Mouse (Mus musculus) telencephalon, adult 2 months (tissue): Measurements from ENCODE around the gene Mapk7.

Experiments
- DNase-seq: peaks from one replicate; pipeline ENCODE4 v3.0.0-alpha.2; 2011; ENCODE audit warnings: low read depth, low spot score

Gene Mapk7

DNA sequence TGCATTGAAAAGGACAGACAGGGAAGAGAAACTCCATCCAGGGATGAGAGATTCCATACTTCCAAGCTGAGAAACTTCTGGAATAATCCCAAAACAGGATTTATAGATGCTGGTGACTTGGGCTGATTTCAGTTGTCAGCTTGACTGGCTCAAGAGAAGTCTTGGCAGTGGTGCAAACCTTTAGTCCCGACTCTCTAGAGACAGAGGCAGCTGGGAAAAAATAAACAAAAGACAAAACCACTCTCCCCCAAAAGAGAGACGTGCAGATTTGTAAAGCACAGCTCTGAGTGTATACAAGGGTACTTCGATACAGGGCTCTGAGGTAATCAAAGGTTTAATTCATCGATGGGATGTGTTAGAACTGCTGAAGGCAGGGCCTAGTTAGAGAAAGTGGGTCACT, 28.8 kb downstream of the Mapk7 start:
- no peak for DNase-seq

DNA sequence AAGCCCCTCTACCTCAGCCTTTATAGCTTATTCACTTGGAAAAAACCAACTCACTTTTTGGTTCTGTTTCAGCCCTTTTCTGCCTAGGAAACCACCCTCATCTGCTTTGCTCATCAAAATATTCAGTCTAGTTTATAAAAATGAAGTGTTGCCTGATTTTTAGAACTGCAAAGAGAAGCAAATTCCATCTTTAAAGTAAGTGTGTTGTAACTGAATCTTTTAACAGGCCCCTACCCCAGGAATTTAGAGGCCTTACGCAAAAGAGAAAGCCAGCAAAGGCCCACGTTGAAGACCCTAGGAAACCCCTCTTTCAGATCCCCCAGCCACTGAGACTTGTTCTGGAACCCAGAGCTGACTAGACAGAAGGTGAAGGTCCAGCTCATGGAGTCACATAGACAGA, 30.1 kb downstream of the Mapk7 start:
- no peak for DNase-seq

DNA sequence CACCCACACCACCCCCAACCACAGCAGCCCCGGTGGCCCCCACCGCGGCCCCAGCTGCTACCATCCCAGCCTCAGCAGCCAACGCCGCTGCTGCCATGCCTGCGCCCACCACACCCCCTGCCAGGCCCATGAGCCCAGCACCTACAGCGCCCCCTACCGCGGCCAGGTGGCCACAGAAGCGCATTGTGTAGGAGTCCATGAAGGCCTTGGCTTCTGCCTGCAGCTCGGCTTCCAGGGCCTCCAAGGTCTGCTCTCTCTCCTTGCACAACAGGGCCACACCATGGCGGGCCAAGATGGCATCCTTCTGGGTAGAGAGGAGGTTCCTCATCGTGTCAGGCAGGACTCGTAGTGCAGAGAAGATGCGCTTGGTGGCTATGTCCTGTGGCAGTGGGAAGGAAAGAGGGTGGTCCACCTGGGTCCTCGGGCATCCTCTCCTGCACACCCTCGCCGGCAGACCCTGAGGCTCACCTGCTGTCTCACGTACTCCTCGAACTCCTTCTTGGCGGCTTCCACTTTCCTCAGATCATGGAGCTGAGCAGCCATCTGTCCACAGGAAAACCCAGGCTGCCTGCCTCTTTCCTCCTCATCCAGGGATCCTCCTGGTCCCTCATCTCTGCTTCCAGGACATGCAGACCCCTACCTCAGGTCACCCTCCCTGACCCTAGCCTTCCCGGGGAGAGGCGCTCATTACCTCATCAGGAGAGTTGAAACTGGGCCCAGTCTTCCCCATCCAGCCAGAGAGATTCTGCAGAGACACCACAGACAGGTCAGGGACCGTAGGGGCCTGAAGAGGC, 44.5 kb downstream of the Mapk7 start:
- no peak for DNase-seq

DNA sequence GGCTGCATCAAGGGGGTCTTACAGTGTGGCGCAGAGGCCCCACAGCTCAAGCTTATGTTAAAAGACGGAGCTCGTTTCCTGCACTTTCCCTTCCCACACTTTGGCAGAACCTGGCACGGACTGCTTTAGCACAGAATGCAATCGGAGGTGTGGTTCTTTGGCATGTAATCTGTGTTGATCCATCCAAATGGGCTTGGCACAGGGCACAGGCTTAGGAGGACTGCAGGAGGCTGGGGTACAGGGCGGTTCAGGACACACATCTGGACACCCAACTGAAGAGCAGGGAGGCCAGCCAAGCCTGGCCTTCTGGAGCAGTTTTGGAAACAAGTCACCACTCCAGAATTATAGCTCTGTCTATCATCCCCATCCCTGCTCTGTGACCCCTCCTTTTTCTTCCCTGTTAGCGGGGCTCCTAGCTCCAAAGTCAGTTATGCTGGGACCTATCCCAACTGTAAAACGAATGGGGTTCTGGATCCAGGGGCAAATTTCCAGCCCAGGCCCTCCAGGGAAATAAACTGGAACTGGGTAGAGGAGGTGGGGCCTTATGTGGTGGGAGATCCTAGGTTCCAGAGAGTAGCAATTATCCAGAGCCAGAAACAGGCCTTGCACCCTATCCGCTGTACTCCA, 45.5 kb downstream of the Mapk7 start:
- no peak for DNase-seq

DNA sequence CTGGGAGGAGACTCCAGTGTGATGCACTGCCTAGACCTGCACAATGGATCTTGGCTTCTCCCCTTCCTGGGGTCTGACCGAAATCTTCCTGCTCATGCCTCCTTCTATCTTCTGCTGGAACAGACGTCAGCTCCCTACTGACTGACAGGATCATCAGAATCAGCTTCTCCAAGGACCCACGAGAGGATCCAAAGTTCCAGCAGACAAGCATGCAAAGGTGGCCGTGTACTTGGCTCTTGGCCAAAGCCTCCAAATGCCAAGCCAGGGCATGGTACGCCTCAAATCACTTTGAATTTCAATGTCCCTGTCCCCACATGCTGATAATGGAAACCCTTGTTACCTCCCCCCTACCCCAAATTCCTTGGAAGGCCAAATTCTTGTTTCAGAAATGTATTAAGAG, 46.2 kb downstream of the Mapk7 start:
- no peak for DNase-seq

DNA sequence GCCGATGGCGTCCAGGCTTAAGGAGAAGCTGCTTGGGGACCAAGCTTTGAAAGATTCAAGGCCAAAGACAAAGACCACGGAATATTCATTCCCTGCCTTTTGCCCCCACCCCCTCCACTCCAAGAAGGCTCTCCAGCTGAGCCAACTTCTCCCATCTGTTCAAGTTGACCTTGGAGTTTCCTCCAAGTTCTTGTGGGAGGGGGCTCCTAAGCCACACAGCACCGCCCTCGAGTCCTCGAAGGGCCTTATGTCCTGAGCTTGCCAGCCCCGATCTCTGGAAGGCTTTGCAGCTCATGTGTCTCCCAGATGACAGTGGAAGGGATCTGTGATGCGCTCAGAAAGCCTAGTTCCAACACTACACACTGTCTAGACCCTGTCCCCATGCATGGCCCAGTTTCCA, 46.9 kb downstream of the Mapk7 start:
- no peak for DNase-seq

DNA sequence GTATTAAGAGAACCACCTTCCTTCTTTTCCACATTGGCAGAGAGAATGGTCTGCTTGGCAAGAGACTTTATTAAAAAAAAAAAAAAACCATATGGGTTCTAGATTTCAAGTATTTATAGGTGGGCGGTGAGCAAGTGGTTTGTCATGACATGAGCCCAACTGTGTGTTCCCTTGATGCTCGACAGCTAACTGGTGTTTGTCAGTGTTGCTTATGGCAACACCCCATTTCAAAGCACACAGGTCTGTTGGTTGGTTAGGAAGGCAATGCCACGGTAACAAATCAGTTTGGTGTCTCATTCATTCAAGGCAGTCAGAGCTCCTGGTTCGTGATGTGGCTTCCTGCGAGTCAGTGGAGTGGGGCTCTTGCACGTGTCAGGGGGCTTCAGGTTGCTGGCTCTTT, 50.4 kb downstream of the Mapk7 start:
- DNase-seq = no peak

DNA sequence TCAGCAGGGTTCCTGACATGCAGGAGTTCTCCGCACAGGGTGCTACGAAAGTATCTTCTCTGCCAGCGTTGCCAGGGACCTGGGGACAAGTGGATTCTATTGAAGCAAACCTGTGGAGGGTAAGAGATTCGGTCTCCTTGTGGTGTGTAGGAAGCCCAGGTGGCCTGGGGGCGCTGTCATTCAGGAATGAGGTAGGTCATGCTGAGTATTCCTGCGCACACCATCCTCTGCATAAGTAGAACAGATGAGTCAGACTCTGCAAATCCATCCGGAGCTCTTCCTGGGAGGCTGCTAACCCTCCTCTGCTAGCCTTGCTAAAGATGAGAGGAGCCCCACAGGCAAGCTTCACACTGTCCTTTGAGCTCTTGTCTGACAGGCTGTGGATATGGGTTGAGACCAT, 52.5 kb downstream of the Mapk7 start:
- peak; percentile 75 for DNase-seq

DNA sequence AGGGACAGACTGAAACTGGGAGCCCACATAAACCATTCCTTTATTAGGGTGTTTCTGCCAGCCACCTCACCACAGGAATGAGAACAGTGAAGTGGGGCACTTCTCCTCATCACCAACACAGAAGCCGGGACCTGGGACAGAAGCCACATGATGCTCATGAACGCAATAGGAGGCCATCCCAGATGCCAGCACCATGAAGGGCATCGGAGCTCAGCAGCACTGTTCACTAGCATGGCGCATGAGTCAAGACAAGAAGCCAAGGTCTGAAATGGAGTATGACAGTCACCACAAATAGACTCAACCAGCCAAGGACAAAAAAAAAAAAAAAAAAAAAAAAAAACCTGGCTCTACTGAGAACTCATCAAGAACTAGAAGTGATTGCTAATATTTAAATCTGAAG, 53.8 kb downstream of the Mapk7 start:
- DNase-seq = no peak

DNA sequence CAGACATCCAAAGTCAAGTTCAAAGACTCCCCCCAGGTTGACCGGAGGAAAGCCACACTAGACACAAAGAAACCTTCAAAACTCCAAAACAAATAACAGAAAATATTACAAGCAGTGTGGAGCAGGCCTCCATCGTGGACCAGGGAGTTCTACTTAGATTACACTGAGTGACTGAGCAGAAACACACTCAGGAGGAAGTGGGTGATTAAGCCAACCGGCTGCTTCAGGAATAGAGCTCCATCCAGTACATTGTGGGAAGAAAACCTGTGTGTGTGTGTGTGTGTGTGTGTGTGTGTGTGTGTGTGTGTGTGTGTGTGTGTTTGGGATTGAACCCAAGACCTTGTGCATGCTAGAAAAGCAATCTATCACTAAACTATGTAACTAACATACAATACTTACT, 55.0 kb downstream of the Mapk7 start:
- no peak for DNase-seq
